Mouse (Mus musculus) small intestine, adult 2 months (tissue): ENCODE results near the gene Gfpt1.

Experiments used
- CTCF ChIP-seq: fragments of 200-500 bp; IDR thresholded peaks from 2 replicates; pipeline ENCODE4 v1.5.1; 2012; ENCODE audit warnings: low read depth, mild to moderate bottlenecking, control low read depth, inconsistent platforms, low read length, moderate library complexity, mixed read lengths; ENCODE audit not compliant: insufficient replicate concordance, insufficient read length; ENCODE audit errors: extremely low read depth
- POLR2A ChIP-seq: fragments of 200-500 bp; IDR thresholded peaks from 2 replicates; pipeline ENCODE4 v1.6.1; 2012; ENCODE audit warnings: low read depth, mild to moderate bottlenecking, control low read depth, inconsistent platforms, low read length, moderate library complexity

GRCm38 (mm10) chr6:87001995-87002394, 40.7 kb upstream of the Gfpt1 start:
- TF ChIP-seq POLR2A (no peak), CTCF (no peak)
